Mouse (Mus musculus) frontal cortex, postnatal 25 days (tissue): ENCODE measurements around the gene Cpne5.
"Not testable (repeated sequence)": the region's sequence is repeated elsewhere in the genome, so short reads cannot be mapped to it uniquely, and the experiment has no call there.

ENCODE experiments used
- DNase-seq, 2 experiments: peaks; one replicate each; pipeline ENCODE4 v3.0.0; 2022; ENCODE audit warnings: low spot score in 2 of 2

The Cpne5 gene

GRCm38 (mm10) chr17:29137906-29138305 lies 100.1 kb downstream of the Cpne5 start:
- DNase-seq = no peak

- DNase-seq = no peak
Observed at GRCm38 (mm10) chr17:29136236-29136635, 101.7 kb downstream of the Cpne5 start.

- DNase-seq = no peak
Observed at GRCm38 (mm10) chr17:29135066-29135465, 102.9 kb downstream of the Cpne5 start.

- DNase-seq = no peak
Observed at GRCm38 (mm10) chr17:29129341-29129740, 108.6 kb downstream of the Cpne5 start.

- DNase-seq = no peak
Observed at GRCm38 (mm10) chr17:29126561-29126960, 111.4 kb downstream of the Cpne5 start.

GRCm38 (mm10) chr17:29123578-29124174 lies 114.3 kb downstream of the Cpne5 start:
- DNase-seq = no peak

GRCm38 (mm10) chr17:29122817-29123216 lies 115.2 kb downstream of the Cpne5 start:
- no peak for DNase-seq

- DNase-seq = no peak
Observed at GRCm38 (mm10) chr17:29120666-29121065, 117.3 kb downstream of the Cpne5 start.

GRCm38 (mm10) chr17:29118057-29118456 lies 119.9 kb downstream of the Cpne5 start:
- DNase-seq = no peak

GRCm38 (mm10) chr17:29117006-29117648 lies 120.8 kb downstream of the Cpne5 start:
- DNase-seq = no peak

- no peak for DNase-seq
Observed at GRCm38 (mm10) chr17:29116023-29116422, 121.9 kb downstream of the Cpne5 start.

GRCm38 (mm10) chr17:29113591-29114352 lies 124.2 kb downstream of the Cpne5 start, which contains the start of gene Rab44:
Rab44 (plus strand) TSS chr17:29114145.
- no peak for DNase-seq

- no peak for DNase-seq
Observed at GRCm38 (mm10) chr17:29111332-29111731, 126.6 kb downstream of the Cpne5 start.

GRCm38 (mm10) chr17:29110356-29110755 lies 127.6 kb downstream of the Cpne5 start:
- DNase-seq = not testable (repeated sequence)
